Mouse (Mus musculus) adrenal gland, adult 2 months (tissue): ENCODE results near the gene Dnah11. TPM values are rescaled to one million over a fixed set of nuclear protein-coding genes. Genes with fewer than 3 reads are reported as not detected.

ENCODE experiments used
- DNase-seq: peaks from one replicate; pipeline ENCODE4 v3.0.0; 2021
- polyA plus RNA-seq: library from polyadenylated mRNA; depleted of rRNA; stranded (reverse); fragments of >200 nt; gene quantifications from 2 replicates; pipeline ENCODE4 v1.2.3, GENCODE M21; 2012
- total RNA-seq, 2 experiments: library from RNA; stranded (reverse); gene quantifications; 2 replicates each; pipeline ENCODE4 v1.2.3; 2021

Gene Dnah11
- total and polyA plus RNA-seq, 3 experiments: 0.03 to 0.14 TPM; not detected in 1

- no peak for DNase-seq
These were observed 113.6 kb downstream of the Dnah11 start for GRCm38 (mm10) chr12:118085291-118085690.

GRCm38 (mm10) chr12:118084806-118085205 is 114.0 kb downstream of the Dnah11 start:
- DNase-seq: no peak

- DNase-seq: no peak
These were observed 114.7 kb downstream of the Dnah11 start for GRCm38 (mm10) chr12:118084134-118084533.

GRCm38 (mm10) chr12:118080441-118080840 is 118.4 kb downstream of the Dnah11 start:
- no peak for DNase-seq

- no peak for DNase-seq
These were observed 120.3 kb downstream of the Dnah11 start for GRCm38 (mm10) chr12:118078434-118078989.

GRCm38 (mm10) chr12:118076802-118077201 is 122.0 kb downstream of the Dnah11 start:
- DNase-seq: no peak

GRCm38 (mm10) chr12:118072181-118072872 is 126.5 kb downstream of the Dnah11 start:
- DNase-seq: no peak

GRCm38 (mm10) chr12:118071667-118072066 is 127.2 kb downstream of the Dnah11 start:
- no peak for DNase-seq

- no peak for DNase-seq
These were observed 130.1 kb downstream of the Dnah11 start for GRCm38 (mm10) chr12:118068785-118069184.

- DNase-seq: no peak
These were observed 136.5 kb downstream of the Dnah11 start for GRCm38 (mm10) chr12:118062343-118062742.

- no peak for DNase-seq
These were observed 142.0 kb downstream of the Dnah11 start for GRCm38 (mm10) chr12:118056876-118057275.

GRCm38 (mm10) chr12:118045381-118045780 is 153.5 kb downstream of the Dnah11 start:
- DNase-seq: no peak

GRCm38 (mm10) chr12:118043130-118043647 is 155.7 kb downstream of the Dnah11 start:
- DNase-seq: no peak

- no peak for DNase-seq
These were observed 156.6 kb downstream of the Dnah11 start for GRCm38 (mm10) chr12:118042196-118042595.

GRCm38 (mm10) chr12:118034990-118035389 is 163.9 kb downstream of the Dnah11 start:
- no peak for DNase-seq

- no peak for DNase-seq
These were observed 173.1 kb downstream of the Dnah11 start for GRCm38 (mm10) chr12:118025771-118026170.

GRCm38 (mm10) chr12:118018936-118019335 is 179.9 kb downstream of the Dnah11 start:
- no peak for DNase-seq

GRCm38 (mm10) chr12:118013872-118014271 is 185.0 kb downstream of the Dnah11 start:
- DNase-seq: no peak

- no peak for DNase-seq
These were observed 186.9 kb downstream of the Dnah11 start for GRCm38 (mm10) chr12:118011921-118012320.

- no peak for DNase-seq
These were observed 203.9 kb downstream of the Dnah11 start for GRCm38 (mm10) chr12:117994938-117995337.

GRCm38 (mm10) chr12:117993499-117993898 is 205.3 kb downstream of the Dnah11 start:
- DNase-seq: peak; percentile 65

GRCm38 (mm10) chr12:117989018-117989828 is 209.6 kb downstream of the Dnah11 start:
- no peak for DNase-seq

- DNase-seq: peak; percentile 32
These were observed 218.5 kb downstream of the Dnah11 start for GRCm38 (mm10) chr12:117980315-117980714.
